Mouse (Mus musculus): ENCODE measurements around the gene Tbc1d8.

- no peak for TF ChIP-seq CTCF (IDR thresholded peaks at IDR 0.05; ENCODE audit: low read depth)
- no peak for TF ChIP-seq EP300 (optimal IDR thresholded peaks at IDR 0.05)
These were observed 14.6 kb upstream of the Tbc1d8 start for GRCm38 (mm10) chr1:39493165-39493564.
